Mouse (Mus musculus) kidney, adult 2 months (tissue): ENCODE results near the gene Olfr651.
"Not testable (repeated sequence)": the region's sequence is repeated elsewhere in the genome, so short reads cannot be mapped to it uniquely, and the experiment has no call there.

ENCODE experiments used
- CTCF ChIP-seq: fragments of 200-500 bp; conservative IDR thresholded peaks from 2 replicates; pipeline ENCODE4 v1.5.1; 2011; ENCODE audit warnings: low read depth, mild to moderate bottlenecking, control low read depth, low read length, moderate library complexity, mixed read lengths; ENCODE audit not compliant: insufficient read depth, insufficient read length
- POLR2A ChIP-seq: fragments of 200-500 bp; IDR thresholded peaks from one replicate; pipeline ENCODE4 v1.6.1; 2011; ENCODE audit warnings: low read depth, low read length, control low read depth

DNA sequence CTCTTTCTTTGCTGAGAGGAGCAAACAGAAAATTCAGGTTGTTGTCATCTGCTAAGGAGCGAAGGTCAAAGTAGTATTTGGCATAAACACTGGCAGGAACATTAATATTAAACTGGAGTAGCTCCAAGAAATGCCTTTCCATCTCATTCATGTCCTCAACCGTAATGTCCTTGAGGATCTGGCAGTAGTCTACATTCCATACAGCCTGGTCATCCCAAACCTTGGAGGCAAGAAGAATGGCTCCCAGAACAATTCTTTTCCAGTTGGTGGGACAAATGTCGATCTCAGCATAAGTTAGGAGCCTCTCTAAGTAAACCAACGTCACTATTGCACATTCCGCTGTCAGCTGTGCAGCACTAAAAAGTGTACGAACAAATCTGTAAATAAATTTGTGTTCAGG, 48.7 kb upstream of the Olfr651 start:
- not testable (repeated sequence) for TF ChIP-seq POLR2A, CTCF
